Mouse (Mus musculus) left cerebral cortex, postnatal 25 days (tissue): ENCODE results near the gene Nufip2. TPM values are rescaled to one million over a fixed set of nuclear protein-coding genes. Genes with fewer than 3 reads are reported as not detected.
"Not testable (repeated sequence)": the region's sequence is repeated elsewhere in the genome, so short reads cannot be mapped to it uniquely, and the experiment has no call there.

Source experiments
- DNase-seq, 2 experiments: peaks; one replicate each; pipeline ENCODE4 v3.0.0; 2022; ENCODE audit warnings: low spot score in 2 of 2, mixed read lengths in 1 of 2
- intact Hi-C: fragments of 180-260 bp; cut with DNase I; formaldehyde crosslinking; loops from one replicate; pipeline ENCODE4 v1.15.1; 2025
- total RNA-seq, 2 experiments: library from RNA; stranded (reverse); gene quantifications; 2 replicates each; pipeline ENCODE4 v1.2.3; 2021

The Nufip2 gene
- total RNA-seq = 10 to 100 TPM; 71.6 to 72.4 TPM

DNA sequence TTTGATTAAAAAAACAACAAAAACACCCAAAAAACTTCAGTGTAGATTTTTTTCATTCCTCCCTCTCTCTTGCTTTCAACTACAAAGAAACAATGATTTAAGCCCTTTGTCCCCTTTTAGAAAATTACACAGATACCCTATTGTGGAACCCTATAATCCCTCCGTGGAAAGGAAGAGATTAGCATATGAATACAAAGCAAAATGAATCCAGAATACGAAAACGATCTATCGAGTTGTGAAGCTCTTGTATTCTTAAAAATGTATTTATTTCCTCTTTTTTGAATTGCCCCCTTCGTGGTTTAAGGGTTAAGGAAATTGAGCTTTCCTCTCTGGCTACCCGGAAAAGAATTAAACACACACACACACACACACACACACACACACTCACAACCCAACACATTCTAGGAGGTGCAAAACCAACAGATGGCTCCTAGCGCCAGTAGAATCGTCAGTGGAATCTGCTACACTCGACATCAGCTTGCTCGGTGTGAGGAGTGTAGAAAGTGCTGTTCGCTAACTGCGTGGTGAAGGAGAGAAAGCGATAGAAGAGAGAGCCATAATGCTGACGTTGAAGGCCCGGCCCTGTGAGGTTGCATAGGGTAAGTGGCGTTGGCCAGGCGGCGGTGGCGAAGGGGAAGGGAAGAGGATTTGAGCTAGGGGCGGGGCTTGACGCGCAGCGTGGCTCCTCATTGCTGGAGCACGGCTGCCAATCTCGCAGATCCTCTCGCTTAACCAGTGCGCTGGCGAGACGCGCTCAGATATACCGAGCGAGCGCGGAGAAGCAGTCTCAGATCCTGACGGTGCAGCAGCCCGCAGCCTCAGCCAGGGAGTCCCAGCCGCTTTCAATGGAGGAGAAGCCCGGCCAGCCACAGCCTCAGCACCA is at the start of gene Nufip2:
Nufip2 (plus strand) TSS at position 773 of the 883 bp plus-strand sequence.
- intact Hi-C loops = loop anchor here (5.0 kb wide), 1 partner anchor 168 kb away; the partner anchor contains the start of genes Abhd15, Gm10392 and Trp53i13
- DNase-seq = peak; percentile 100

GRCm38 (mm10) chr11:77641390-77641789 is 44.6 kb upstream of the Nufip2 start:
- no peak for DNase-seq
- intact Hi-C loops = no loop called here

GRCm38 (mm10) chr11:77645481-77645880 is 40.5 kb upstream of the Nufip2 start:
- DNase-seq = no peak
- intact Hi-C loops = no loop called here

DNA sequence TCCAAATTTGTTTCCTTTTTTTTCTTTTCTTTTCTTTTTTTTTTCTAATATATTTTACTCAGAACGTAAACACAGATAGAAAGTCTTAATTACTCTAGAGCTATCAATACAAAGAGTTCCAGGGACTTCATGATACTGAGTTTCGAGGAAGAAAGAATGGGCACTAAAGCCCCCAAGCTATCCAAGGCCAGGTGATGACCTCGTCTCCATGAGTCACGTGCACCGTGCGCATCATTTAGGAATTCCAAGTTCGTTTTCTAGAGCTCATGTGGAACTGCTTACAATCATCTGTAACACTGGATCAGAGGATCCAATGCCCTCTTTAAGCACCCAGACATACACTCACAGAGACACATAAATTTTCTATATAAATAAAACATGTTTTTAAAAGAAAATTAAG is 37.1 kb upstream of the Nufip2 start:
- intact Hi-C loops = no loop called here
- DNase-seq = no peak

DNA sequence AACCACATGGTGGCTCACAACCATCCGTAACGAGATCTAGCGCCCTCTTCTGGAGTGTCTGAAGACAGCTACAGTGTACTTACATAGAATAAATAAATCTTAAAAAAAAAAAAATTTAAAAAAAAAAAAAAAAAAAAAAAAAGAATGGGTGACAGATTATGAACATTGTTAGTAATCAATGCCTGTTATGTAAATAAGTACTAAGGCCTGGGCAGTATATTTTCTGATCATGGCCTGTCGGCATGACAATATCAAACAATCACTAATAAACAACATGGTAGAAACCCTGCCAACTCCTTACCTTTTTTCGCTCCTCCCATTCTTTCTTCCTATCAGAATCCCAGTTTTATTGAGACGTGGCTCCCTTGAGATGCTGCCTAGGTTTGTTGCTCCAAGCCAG is 33.5 kb upstream of the Nufip2 start:
- intact Hi-C loops = no loop called here
- DNase-seq = no peak

DNA sequence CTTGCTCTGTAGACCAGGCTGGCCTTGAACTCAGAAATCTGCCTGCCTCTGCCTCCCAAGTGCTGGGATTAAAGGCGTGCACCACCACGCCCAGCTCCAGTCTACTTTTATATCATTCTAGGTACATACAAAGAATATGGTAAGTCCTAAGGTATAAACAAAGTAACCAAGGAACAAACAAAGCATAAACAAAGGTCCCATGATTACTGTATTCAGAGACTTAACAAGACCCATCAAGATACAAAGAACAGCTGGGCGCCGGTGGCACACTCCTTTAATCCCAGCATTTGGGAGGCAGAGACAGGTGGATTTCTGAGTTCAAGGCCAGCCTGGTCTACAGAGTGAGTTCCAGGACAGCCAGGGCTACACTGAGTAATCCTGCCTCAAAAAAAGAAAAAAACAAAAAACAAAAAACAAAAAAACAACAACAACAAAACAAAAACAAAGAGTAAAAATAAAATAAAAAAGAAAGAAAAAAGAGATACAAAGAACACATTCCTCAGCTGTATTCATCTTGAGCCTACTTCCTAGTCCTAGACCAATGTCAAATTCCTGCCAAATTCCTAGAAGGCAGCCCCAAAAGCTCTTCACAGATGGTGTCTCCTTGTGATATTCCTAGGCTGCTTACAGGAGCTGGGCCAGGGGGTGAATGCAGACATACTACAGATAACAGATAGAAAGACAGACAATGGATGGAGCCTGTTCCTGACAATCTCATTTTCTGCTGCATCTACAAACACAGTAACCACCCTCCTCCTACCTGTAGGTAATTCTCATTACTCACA is 32.4 kb upstream of the Nufip2 start:
- intact Hi-C loops, DNase-seq: not testable (repeated sequence)

GRCm38 (mm10) chr11:77659986-77660385 is 26.0 kb upstream of the Nufip2 start:
- intact Hi-C loops = no loop called here
- DNase-seq = no peak

GRCm38 (mm10) chr11:77663639-77664038 is 22.3 kb upstream of the Nufip2 start:
- intact Hi-C loops = no loop called here

GRCm38 (mm10) chr11:77664046-77664445 is 21.9 kb upstream of the Nufip2 start:
- intact Hi-C loops = no loop called here
- no peak for DNase-seq

More at GRCm38 (mm10) chr11:77663639-77664038, 22.3 kb upstream of the Nufip2 start:
- peak in 1 of 2 experiments; percentile 6 for DNase-seq

DNA sequence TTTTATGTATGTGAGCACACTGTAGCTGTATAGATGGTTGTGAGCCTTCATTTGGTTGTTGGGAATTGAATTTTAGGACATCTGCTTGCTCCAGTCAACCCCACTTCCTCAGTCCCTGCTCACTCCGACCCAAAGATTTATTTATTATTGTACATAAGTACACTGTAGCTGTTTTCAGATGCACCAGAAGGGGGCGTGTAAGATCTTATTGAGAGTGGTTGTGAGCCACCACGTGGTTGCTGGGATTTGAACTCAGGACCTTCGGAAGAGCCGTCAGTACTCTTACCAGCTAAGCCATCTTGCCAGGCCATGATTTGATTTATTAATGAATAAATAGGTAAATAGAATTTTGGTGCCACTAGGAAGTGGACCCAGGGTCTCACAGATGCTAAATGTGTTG is 20.6 kb upstream of the Nufip2 start:
- intact Hi-C loops, DNase-seq: not testable (repeated sequence)

DNA sequence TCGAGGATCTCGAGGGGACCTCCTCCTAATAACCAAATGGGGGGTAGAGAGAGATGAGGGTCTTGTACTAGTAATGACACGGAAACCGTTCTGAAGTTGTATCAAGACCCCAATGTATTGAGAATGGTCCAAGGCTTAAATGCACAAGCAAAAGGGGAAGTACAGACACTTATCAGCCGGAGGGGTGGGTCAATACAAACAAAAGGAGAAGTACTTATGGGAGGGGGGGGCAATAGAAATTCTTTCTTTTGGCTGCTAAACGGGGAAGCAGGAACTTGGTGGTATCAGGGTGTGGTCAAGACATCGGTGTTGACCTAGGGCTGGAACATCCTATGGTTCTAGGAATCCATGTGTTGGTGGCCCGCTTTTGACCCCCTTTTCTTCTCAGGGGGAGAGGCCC is 19.2 kb upstream of the Nufip2 start:
- DNase-seq, intact Hi-C loops: not testable (repeated sequence)

GRCm38 (mm10) chr11:77672746-77673145 is 13.2 kb upstream of the Nufip2 start:
- intact Hi-C loops = no loop called here

GRCm38 (mm10) chr11:77673428-77673991 is 12.4 kb upstream of the Nufip2 start:
- no peak for DNase-seq
- intact Hi-C loops = no loop called here

More at GRCm38 (mm10) chr11:77672746-77673145, 13.2 kb upstream of the Nufip2 start:
- no peak for DNase-seq

GRCm38 (mm10) chr11:77680018-77680417 is 5.9 kb upstream of the Nufip2 start:
- DNase-seq = no peak
- intact Hi-C loops = no loop called here

GRCm38 (mm10) chr11:77684896-77685295 is 1.1 kb upstream of the Nufip2 start:
- intact Hi-C loops = loop anchor here (5.0 kb wide), 1 partner anchor 168 kb away; the partner anchor contains the start of genes Abhd15, Gm10392 and Trp53i13
- no peak for DNase-seq

DNA sequence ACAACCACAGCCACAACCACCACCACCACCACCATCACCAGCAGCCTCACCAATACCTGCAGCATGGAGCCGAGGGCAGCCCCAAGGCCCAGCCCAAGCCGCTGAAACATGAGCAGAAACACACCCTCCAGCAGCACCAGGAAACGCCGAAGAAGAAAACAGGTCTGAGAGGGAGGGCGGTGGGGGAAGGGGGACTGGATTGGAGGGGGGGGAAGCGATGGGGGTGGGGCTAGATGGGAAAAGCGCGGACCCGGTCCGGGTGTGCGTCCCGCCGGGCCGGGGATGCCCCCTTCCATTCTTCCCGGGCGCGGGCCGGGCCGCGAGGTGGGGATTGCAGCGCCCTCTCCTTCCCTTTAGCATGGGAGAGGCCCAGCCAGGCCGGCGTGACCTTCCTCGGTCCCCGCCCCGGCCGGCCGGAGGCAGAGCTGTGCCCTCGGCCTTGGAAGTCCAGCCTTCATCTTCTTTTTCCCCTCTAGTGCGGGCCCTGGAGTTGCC is 438 bp downstream of the Nufip2 start:
- intact Hi-C loops = loop anchor here (5.0 kb wide), 1 partner anchor 169 kb away; the partner anchor contains the start of genes Abhd15, Gm10392 and Trp53i13
- peak in 1 of 2 experiments; percentile 23 for DNase-seq

DNA sequence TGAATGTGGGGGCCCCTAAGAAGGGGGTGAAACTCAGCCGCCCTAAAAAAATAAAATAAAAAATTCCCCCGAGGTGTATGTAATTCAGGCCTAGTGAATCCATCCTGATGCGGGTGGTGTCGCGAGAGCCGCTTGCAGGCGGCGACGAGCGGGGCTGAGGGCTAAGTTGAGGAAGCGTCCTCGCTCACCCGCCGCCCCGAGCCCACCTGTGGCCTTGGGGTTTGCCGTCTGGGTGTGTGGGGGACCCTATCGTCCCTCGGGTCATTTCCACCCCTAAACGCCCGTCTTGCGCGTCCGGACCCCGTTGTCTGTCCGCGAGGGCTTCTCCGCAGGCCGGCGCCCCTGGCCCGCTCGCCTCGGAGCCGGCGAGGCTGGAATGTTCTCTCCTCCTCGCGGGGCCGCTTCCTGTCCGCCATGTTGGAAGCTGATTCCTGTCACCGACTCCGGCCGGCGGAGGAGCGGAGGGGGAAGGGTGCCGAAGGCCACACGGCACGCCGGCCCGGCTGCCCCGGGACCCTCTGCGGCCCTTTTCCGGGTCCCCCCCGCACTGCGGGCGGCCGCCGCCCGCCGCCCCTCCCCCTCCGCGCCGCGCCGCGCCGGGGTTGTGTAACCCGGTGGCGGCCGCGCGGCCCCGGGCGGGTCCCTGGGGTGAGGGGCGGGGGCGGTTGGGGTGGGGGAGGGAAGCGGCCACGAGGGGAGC is 1.0 kb downstream of the Nufip2 start:
- intact Hi-C loops = loop anchor here (5.0 kb wide), 1 partner anchor 170 kb away; the partner anchor contains the start of genes Abhd15, Gm10392 and Trp53i13
- peak; percentile 34 to 58 for DNase-seq

- DNase-seq = peak; percentile 24 to 31
- intact Hi-C loops = loop anchor here (5.0 kb wide), 1 partner anchor 170 kb away; the partner anchor contains the start of genes Abhd15, Gm10392 and Trp53i13
Measured at GRCm38 (mm10) chr11:77687541-77688131, 1.7 kb downstream of the Nufip2 start.
